Mouse (Mus musculus): ENCODE results near the gene Zfp493. TPM values are rescaled to one million over a fixed set of nuclear protein-coding genes. Genes with fewer than 3 reads are reported as not detected.
"Not testable (repeated sequence)": the region's sequence is repeated elsewhere in the genome, so short reads cannot be mapped to it uniquely, and the experiment has no call there.

The Zfp493 gene
- 3.3 TPM in 2 replicates for polyA plus RNA-seq (2016; fragmentation: Nextera tagmentation; extraction: Ambion mirVana)

DNA sequence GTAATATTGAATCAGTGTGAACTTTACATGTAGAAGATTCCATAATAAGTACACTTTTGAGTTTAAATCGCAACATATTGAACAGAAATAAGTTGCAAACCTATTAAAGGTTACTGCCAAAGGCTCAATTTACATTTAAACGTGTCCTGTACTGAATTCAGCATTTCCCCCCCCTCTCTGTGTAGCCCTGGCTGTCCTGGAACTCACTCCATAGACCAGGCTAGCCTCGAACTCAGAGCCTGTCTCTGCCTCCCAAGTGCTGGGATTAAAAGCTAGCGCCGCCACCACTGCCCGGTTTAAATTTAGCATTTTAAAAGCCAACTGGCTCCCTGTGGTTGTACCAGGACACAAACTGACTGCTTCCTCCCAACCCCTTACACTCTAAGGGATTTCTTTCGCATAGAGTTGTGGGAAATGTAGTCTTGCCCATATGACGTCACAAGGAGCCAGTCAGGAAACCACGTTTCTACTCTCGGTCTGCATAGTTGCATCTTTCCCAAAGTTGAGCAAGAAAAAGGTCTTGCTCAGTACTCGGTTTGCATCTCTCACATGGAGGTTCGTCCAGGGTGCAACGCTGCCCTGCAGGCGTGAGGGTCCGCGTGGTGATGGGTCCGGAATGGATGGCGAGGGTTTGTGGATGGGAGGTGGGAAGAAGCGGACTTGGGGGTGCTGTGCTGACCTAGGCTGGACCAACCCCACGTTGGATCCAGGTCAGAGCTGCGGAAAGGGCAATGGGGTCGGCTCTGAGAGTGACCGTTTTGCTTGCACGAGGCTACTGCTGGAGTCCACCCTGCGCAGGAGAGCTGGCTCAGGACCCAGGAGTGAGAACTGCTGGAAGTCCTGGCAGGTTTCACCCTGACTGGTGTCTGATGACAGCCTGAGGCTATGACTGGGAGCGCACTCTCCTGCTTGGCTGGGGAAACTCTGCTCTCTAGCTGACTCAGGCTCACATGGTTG is at the start of gene Zfp493:
TSS of gene Zfp493 (plus strand) at position 429 of the 957 bp plus-strand sequence.
- 0 out of 2 replicates have a peak, but pooled peaks cover 2% of the 10 kb centered on the region for H3K9me3 ChIP-seq
- peak within 1 kb of the TSS; percentile 83 for H3K4me2 ChIP-seq
- H3K27me3 ChIP-seq = 0 out of 2 replicates have a peak, but pooled peaks cover 3% of the 10 kb centered on the region
- H3K4me3 ChIP-seq (replicated peaks) = peak within 1 kb of the TSS; percentile 67
- H3K9ac ChIP-seq = peak within 1 kb of the TSS; percentile 68
- WGBS = 10% methylated on average over 26 of the region's 26 CpGs
- H3K27ac ChIP-seq = no peak within 1 kb of the TSS
- no peaks in the 10 kb centered on the region for H3K36me3 ChIP-seq (replicated peaks)
- peak; percentile 96 for ATAC-seq (ENCODE audit: low FRiP score)
- H3K4me1 ChIP-seq = peaks cover 5% of the 10 kb centered on the region

DNA sequence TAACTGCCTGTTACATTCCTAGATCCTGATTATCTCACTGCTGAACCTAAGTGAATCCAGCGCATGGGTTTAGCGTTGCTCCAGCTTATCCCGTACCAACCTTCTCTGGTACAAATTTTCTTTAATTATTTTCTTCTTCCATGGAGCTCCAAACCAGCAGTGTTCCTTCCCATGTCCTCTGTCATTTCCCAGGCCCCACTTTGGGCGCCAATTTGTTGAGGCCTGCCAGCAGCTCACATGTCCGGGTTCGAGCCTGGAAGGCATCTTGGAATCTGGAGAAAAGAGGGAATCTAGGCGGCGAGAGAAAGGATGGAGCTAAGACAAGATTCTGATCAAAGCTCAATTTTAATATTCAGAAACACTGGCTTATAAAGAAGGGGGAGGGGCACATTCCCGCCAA is 45.1 kb upstream of the Zfp493 start:
- 94% methylated on average over 9 of the region's 9 CpGs for WGBS
- ATAC-seq (ENCODE audit: low FRiP score); H3K4me1 ChIP-seq; H3K27ac ChIP-seq; H3K4me3 ChIP-seq (replicated peaks); H3K9ac ChIP-seq; H3K4me2 ChIP-seq; H3K36me3 ChIP-seq (replicated peaks); H3K27me3 ChIP-seq: not testable (repeated sequence)
- peaks cover 13% of the 10 kb centered on the region; the same call in 1 of the 2 replicates for H3K9me3 ChIP-seq

DNA sequence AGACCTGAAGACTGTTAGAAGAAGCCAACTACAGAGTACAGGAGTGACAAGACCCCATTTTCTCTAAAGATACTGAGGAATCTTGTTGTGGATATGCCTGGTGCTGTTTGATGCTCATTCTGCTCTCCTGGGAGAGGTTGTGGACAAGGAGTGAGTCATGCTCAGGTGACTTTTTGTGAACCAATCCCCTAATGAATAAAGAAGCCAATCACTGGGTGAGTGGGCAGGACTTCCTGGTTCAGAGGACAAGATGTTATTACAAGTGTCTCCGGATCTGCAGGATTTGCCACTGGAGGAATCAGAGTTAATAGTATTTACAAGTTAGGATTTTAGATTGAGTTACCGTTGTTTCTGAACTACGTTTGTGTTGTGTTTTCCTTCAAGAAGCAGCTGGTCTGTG is 36.6 kb upstream of the Zfp493 start:
- Histone ChIP-seq H3K27ac (no peak overlapping the region), H3K4me3 (replicated peaks) (no peak overlapping the region), H3K9me3 (0 out of 2 replicates have a peak, but pooled peaks cover 1% of the 10 kb centered on the region), H3K4me1 (no peaks in the 10 kb centered on the region), H3K9ac (no peak overlapping the region), H3K27me3 (no peaks in the 10 kb centered on the region), H3K4me2 (no peak overlapping the region), H3K36me3 (replicated peaks) (peaks cover 1% of the 10 kb centered on the region)
- WGBS = 89% methylated on average over 3 of the region's 3 CpGs
- ATAC-seq (ENCODE audit: low FRiP score) = no peak

DNA sequence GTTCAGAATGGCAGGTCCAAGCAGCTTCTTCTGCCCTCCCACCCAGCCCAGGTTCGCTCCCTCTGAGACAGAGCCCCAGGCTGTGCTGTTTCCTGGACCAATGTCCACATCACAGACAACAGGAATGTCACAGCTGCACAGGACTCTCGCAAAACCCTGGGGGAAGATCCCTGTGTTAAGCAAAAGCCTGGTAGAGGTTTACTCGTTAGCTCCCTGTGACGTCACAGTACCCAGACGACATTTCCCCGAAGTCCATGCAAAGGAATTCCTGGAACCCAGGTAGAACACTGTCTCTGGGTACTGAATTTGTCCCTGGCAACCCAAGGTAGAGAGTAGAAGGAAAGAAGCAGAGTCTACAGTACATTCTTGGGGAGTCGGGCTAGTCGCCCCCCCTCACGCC is 35.6 kb upstream of the Zfp493 start:
- Histone ChIP-seq H3K4me2 (no peak overlapping the region), H3K4me3 (replicated peaks) (no peak overlapping the region), H3K9me3 (0 out of 2 replicates have a peak, but pooled peaks cover 9% of the 10 kb centered on the region), H3K27me3 (no peaks in the 10 kb centered on the region), H3K27ac (no peak overlapping the region), H3K36me3 (replicated peaks) (peaks cover 11% of the 10 kb centered on the region), H3K9ac (no peak overlapping the region), H3K4me1 (no peaks in the 10 kb centered on the region)
- 92% methylated on average over 9 of the region's 9 CpGs for WGBS
- ATAC-seq (ENCODE audit: low FRiP score) = no peak

GRCm38 (mm10) chr13:67754333-67755306 is 24.9 kb upstream of the Zfp493 start, which contains the start of gene Zfp85:
Gene Zfp85 (minus strand): TSS chr13:67755228.
- Histone ChIP-seq H3K27me3 (no peaks in the 10 kb centered on the region), H3K4me1 (peaks cover 4% of the 10 kb centered on the region; the same call in 1 of the 2 replicates), H3K36me3 (replicated peaks) (peaks cover 11% of the 10 kb centered on the region), H3K4me2 (peak within 1 kb of the TSS; percentile 55), H3K9ac (peak within 1 kb of the TSS; percentile 63), H3K9me3 (no peaks in the 10 kb centered on the region), H3K27ac (0 out of 2 replicates have a peak within 1 kb of the TSS, but pooled peaks have one; percentile 42), H3K4me3 (replicated peaks) (peak within 1 kb of the TSS; percentile 66)
- ATAC-seq (ENCODE audit: low FRiP score) = peak; percentile 95
- WGBS = 8% methylated on average over 24 of the region's 24 CpGs

GRCm38 (mm10) chr13:67755761-67756160 is 23.7 kb upstream of the Zfp493 start:
- no peak for ATAC-seq (ENCODE audit: low FRiP score)
- H3K9me3 ChIP-seq = no peaks in the 10 kb centered on the region
- no peaks in the 10 kb centered on the region for H3K27me3 ChIP-seq
- no peak overlapping the region for H3K27ac ChIP-seq
- H3K36me3 ChIP-seq (replicated peaks) = peaks cover 8% of the 10 kb centered on the region
- no peak overlapping the region for H3K9ac ChIP-seq
- WGBS = 82% methylated on average over 6 of the region's 6 CpGs
- no peak overlapping the region for H3K4me3 ChIP-seq (replicated peaks)
- no peak overlapping the region; the same call in 1 of the 2 replicates for H3K4me2 ChIP-seq
- peaks cover 4% of the 10 kb centered on the region; the same call in 1 of the 2 replicates for H3K4me1 ChIP-seq

GRCm38 (mm10) chr13:67759966-67760365 is 19.5 kb upstream of the Zfp493 start:
- Histone ChIP-seq H3K4me1 (no peaks in the 10 kb centered on the region), H3K9ac (no peak overlapping the region), H3K27me3 (no peaks in the 10 kb centered on the region), H3K27ac (no peak overlapping the region), H3K4me2 (no peak overlapping the region), H3K9me3 (no peaks in the 10 kb centered on the region), H3K36me3 (replicated peaks) (no peaks in the 10 kb centered on the region), H3K4me3 (replicated peaks) (no peak overlapping the region)
- ATAC-seq (ENCODE audit: low FRiP score) = no peak
- WGBS = 64% methylated on average over 1 of the region's 1 CpGs

DNA sequence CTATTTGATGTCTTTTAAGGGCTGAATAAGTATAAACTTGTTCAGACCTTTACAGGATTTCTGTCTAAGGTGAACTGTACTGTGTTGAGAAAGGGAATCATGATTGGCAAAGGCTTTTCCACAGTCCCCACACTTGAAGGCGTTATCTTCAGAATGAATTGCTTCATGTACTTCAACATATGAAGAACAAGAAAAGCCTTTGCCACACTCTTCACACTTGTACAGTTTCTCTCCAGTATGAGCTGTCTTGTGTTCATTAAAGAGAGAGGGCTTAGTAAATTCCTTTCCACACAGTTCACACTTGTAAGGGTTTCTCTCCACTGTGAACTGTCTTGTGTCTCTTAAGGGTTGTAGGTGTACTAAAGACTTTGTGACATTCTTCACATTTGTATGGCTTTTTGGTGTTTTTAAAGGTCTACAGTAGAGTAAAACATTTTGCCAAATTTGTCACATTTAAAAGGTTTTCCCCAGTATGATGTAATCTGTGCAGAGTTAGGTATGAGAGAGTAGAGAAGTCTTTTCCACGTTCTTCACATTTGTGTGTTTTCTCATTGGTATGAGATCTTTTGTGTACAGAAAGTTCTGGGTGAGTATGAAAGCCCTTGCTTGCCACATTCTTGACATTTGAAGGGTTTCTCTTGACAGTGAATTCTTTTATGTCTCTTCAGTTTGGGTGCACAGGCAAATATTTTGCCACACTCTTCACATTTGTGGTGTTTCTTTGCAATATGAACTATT is 16.3 kb upstream of the Zfp493 start:
- no peaks in the 10 kb centered on the region for H3K4me1 ChIP-seq
- no peaks in the 10 kb centered on the region for H3K36me3 ChIP-seq (replicated peaks)
- no peak overlapping the region for H3K4me3 ChIP-seq (replicated peaks)
- no peak for ATAC-seq (ENCODE audit: low FRiP score)
- no peak overlapping the region for H3K9ac ChIP-seq
- H3K27ac ChIP-seq = no peak overlapping the region
- WGBS = 82% methylated on average over 2 of the region's 2 CpGs
- no peak overlapping the region for H3K4me2 ChIP-seq
- H3K9me3 ChIP-seq = no peaks in the 10 kb centered on the region
- H3K27me3 ChIP-seq = no peaks in the 10 kb centered on the region

DNA sequence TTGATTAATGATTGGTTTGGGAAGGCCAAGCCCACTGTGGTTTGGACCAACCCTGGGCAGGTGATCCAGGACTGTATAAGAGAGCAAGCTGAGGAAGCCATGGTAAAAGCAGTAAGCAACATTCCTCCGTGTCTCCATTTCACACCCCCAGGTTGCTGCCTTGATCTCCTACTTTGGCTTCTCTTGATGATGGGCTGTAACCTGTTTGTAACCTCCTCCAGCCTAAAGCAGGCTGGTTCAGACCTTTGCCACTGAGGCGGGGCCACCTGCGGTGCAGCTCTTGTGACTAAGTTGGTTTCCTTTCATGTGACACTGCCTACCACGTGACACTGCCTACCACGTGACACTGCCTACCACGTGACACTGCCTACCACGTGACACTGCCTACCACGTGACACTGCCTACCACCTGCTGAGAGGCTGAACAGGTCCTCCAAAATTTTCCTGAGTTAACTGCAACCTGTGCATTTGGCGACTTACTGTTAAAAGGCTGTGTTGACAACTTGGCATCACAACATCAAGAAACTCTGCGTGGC is 12.5 kb downstream of the Zfp493 start:
- Histone ChIP-seq H3K9me3 (no peaks in the 10 kb centered on the region; the same call in 1 of the 2 replicates), H3K36me3 (replicated peaks) (peaks cover 4% of the 10 kb centered on the region; the same call in 1 of the 2 replicates), H3K4me2 (no peak overlapping the region), H3K4me3 (replicated peaks) (no peak overlapping the region), H3K27ac (no peak overlapping the region), H3K27me3 (no peaks in the 10 kb centered on the region), H3K9ac (no peak overlapping the region), H3K4me1 (no peaks in the 10 kb centered on the region)
- no peak for ATAC-seq (ENCODE audit: low FRiP score)
- WGBS = 93% methylated on average over 10 of the region's 10 CpGs

GRCm38 (mm10) chr13:67798618-67799017 is 19.1 kb downstream of the Zfp493 start:
- no peak for ATAC-seq (ENCODE audit: low FRiP score)
- 50% methylated on average over 3 of the region's 3 CpGs for WGBS

GRCm38 (mm10) chr13:67799151-67799550 is 19.7 kb downstream of the Zfp493 start:
- not testable (repeated sequence) for ATAC-seq (ENCODE audit: low FRiP score); H3K36me3 ChIP-seq (replicated peaks); H3K4me2 ChIP-seq; H3K9me3 ChIP-seq; H3K9ac ChIP-seq; H3K4me1 ChIP-seq; H3K27me3 ChIP-seq; H3K27ac ChIP-seq; H3K4me3 ChIP-seq (replicated peaks)
- WGBS = 79% methylated on average over 3 of the region's 3 CpGs

More at GRCm38 (mm10) chr13:67798618-67799017, 19.1 kb downstream of the Zfp493 start:
- H3K36me3 ChIP-seq (replicated peaks) = no peaks in the 10 kb centered on the region
- no peaks in the 10 kb centered on the region for H3K9me3 ChIP-seq
- H3K4me2 ChIP-seq = no peak overlapping the region
- no peak overlapping the region for H3K4me3 ChIP-seq (replicated peaks)
- no peaks in the 10 kb centered on the region for H3K4me1 ChIP-seq
- H3K9ac ChIP-seq = no peak overlapping the region
- no peak overlapping the region for H3K27ac ChIP-seq
- no peaks in the 10 kb centered on the region for H3K27me3 ChIP-seq
